Mouse (Mus musculus) myocyte (in vitro differentiated cells): ENCODE results near the gene Ccdc153.

Experiments
- CEBPB ChIP-seq: IDR thresholded peaks from 2 replicates; pipeline ENCODE4 v1.6.1; 2011; ENCODE audit warnings: mild to moderate bottlenecking, moderate library complexity; ENCODE audit not compliant: poor library complexity, insufficient read depth, severe bottlenecking
- E2F4 ChIP-seq: IDR thresholded peaks from one replicate; pipeline ENCODE4 v1.6.1; 2011; ENCODE audit warnings: mild to moderate bottlenecking, control low read depth, moderate library complexity; ENCODE audit not compliant: insufficient read depth
- MAX ChIP-seq: IDR thresholded peaks from one replicate; pipeline ENCODE4 v1.6.1; 2011; ENCODE audit warnings: low read depth, mild to moderate bottlenecking, control low read depth
- MYOD1 ChIP-seq, 3 experiments: IDR thresholded peaks; one replicate each; pipeline ENCODE4 v1.6.1; 2011; ENCODE audit warnings: control low read depth in 2 of 3, low read depth in 2 of 3, mild to moderate bottlenecking in 2 of 3, moderate library complexity in 1 of 3; ENCODE audit not compliant: insufficient read length in 2 of 3, control insufficient read depth in 1 of 3
- MYOG ChIP-seq, 3 experiments: IDR thresholded peaks; one replicate each; pipeline ENCODE4 v1.6.1; 2011; ENCODE audit warnings: control low read depth in 2 of 3, low read depth in 2 of 3, mild to moderate bottlenecking in 2 of 3; ENCODE audit not compliant: insufficient read length in 2 of 3, control insufficient read depth in 1 of 3, insufficient read depth in 1 of 3
- POLR2A ChIP-seq: IDR thresholded peaks from one replicate; pipeline ENCODE4 v1.6.1; 2011; ENCODE audit warnings: low read depth, mild to moderate bottlenecking, control low read depth, moderate library complexity; ENCODE audit not compliant: insufficient read length
- POLR2AphosphoS2 ChIP-seq: IDR thresholded peaks from one replicate; pipeline ENCODE4 v1.6.1; 2011; ENCODE audit warnings: low read depth, control low read depth; ENCODE audit not compliant: insufficient read length
- REST ChIP-seq: IDR thresholded peaks from one replicate; pipeline ENCODE4 v1.6.1; 2011; ENCODE audit warnings: mild to moderate bottlenecking, control low read depth, moderate library complexity; ENCODE audit not compliant: insufficient read depth, insufficient read length
- SRF ChIP-seq: IDR thresholded peaks from one replicate; pipeline ENCODE4 v1.6.1; 2011; ENCODE audit warnings: low read depth; ENCODE audit not compliant: control insufficient read depth, insufficient read length
- TCF12 ChIP-seq: IDR thresholded peaks from one replicate; pipeline ENCODE4 v1.6.1; 2011; ENCODE audit warnings: mild to moderate bottlenecking, control low read depth; ENCODE audit not compliant: poor library complexity, insufficient read depth, severe bottlenecking
- USF1 ChIP-seq: IDR thresholded peaks from one replicate; pipeline ENCODE4 v1.6.1; 2011; ENCODE audit warnings: low read depth, mild to moderate bottlenecking, control low read depth, moderate library complexity

DNA sequence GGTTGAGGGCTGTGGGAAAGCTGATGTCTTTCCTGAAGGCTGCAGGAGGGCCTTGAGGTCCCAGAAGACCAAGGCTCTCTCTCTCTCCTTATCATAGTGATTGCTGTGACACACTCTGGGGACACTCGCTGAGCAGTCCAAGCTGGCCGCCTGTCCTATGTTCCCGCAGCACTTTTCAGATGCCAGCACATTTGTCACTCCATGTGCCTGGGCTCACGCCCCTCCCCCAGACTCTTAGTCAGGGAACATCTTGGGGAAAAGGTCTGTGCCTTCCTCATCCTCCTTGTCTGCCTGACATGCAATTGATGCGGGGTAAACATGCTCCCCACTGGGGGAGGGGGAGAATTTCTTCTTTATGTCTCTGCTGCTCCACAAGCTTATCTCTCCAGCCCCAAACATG is 42.7 kb downstream of the Ccdc153 start:
- TF ChIP-seq POLR2A: no peak
- TF ChIP-seq E2F4: no peak
- TF ChIP-seq TCF12: no peak
- no peak for TF ChIP-seq USF1
- no peak for TF ChIP-seq MYOG (IDR thresholded peaks at IDR 0.05; ENCODE audit: control insufficient read depth in 1 of 3, insufficient read depth in 1 of 3, insufficient read length in 2 of 3, low read depth in 2 of 3)
- no peak for TF ChIP-seq REST
- no peak for TF ChIP-seq MAX
- TF ChIP-seq POLR2AphosphoS2: no peak
- no peak for TF ChIP-seq MYOD1 (IDR thresholded peaks at IDR 0.05; ENCODE audit: control insufficient read depth in 1 of 3, insufficient read length in 2 of 3, low read depth in 2 of 3)
- no peak for TF ChIP-seq CEBPB
- no peak for TF ChIP-seq SRF
